Mouse (Mus musculus): ENCODE measurements around the gene Cdc42ep5. TPM values are rescaled to one million over a fixed set of nuclear protein-coding genes. Genes with fewer than 3 reads are reported as not detected.

Gene Cdc42ep5
- polyA plus RNA-seq, 1 experiment, result 655 TPM

DNA sequence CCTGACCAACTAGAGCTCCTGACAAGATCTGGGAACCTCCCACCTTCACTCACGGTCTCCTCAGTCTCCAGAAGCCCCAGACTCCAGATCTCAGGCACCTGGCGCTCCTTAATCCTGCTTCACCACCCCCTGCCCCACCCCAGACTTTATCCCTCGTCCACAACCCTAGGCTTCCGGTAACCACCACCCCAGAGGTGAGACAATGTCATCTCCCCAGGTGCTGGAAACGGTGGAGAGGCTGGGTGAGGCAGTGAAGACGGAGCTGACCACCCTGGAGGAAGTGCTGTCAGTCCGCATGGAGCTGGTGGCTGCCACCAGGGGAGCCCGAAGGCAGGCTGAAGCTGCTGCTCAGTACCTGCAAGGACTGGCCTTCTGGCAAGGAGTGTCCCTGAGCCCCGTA lies 39.4 kb downstream of the Cdc42ep5 start:
- WGBS, result 36% methylated on average over 9 of the region's 9 CpGs
- H3K36me3 ChIP-seq (ENCODE audit: control insufficient read depth, insufficient read depth, low read length), result no peaks in the 10 kb centered on the region
- H3K4me1 ChIP-seq (ENCODE audit: control insufficient read depth, insufficient read depth, insufficient read length, low read length), result peaks cover 9% of the 10 kb centered on the region; the same call in 1 of the 2 replicates
- H3K27me3 ChIP-seq (ENCODE audit: control insufficient read depth, insufficient read depth, low read length), result 0 out of 2 replicates have a peak, but pooled peaks cover 2% of the 10 kb centered on the region
- no peak overlapping the region for H3K27ac ChIP-seq (ENCODE audit: insufficient read depth, low read depth, low read length)
- H3K4me3 ChIP-seq (ENCODE audit: low read depth, low read length), result no peak overlapping the region
- TF ChIP-seq POLR2A (IDR thresholded peaks at IDR 0.05; ENCODE audit: low read depth, low read length) (no peak), CTCF (IDR thresholded peaks at IDR 0.05; ENCODE audit: extremely low read depth, insufficient read length, insufficient replicate concordance, low read depth, low read length) (no peak)

- WGBS, result 51% methylated on average over 5 of the region's 5 CpGs
- H3K27ac ChIP-seq (ENCODE audit: insufficient read depth, low read depth, low read length), result no peak overlapping the region
These were observed 39.8 kb downstream of the Cdc42ep5 start for GRCm38 (mm10) chr7:4124856-4125255.

DNA sequence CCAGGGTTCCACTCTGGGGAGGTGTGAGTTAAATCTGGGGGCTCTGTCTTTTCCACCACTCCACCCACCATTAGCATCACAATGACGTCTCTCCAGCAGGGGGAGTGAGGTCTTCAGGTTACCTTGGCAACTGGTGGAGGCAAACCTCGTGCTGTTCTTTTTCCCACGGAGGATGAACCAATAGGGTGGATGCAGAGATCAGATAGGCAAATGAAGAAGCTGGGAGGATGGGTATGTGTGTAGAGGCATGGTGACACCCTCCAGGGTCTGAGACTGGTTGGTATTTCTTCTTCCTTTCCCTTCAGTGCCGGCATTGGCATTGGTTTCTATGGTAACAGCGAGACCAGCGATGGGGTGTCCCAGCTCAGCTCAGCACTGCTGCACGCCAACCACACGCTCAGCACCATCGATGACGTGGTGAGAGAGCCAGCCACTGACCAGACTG lies 40.3 kb downstream of the Cdc42ep5 start:
- Histone ChIP-seq H3K27ac (ENCODE audit: insufficient read depth, low read depth, low read length) (no peak overlapping the region), H3K4me1 (ENCODE audit: control insufficient read depth, insufficient read depth, insufficient read length, low read length) (peaks cover 5% of the 10 kb centered on the region; the same call in 1 of the 2 replicates), H3K4me3 (ENCODE audit: low read depth, low read length) (no peak overlapping the region), H3K27me3 (ENCODE audit: control insufficient read depth, insufficient read depth, low read length) (peaks cover 7% of the 10 kb centered on the region), H3K36me3 (ENCODE audit: control insufficient read depth, insufficient read depth, low read length) (no peaks in the 10 kb centered on the region)
- 19% methylated on average over 10 of the region's 10 CpGs for WGBS
- TF ChIP-seq CTCF (IDR thresholded peaks at IDR 0.05; ENCODE audit: extremely low read depth, insufficient read length, insufficient replicate concordance, low read depth, low read length) (no peak), POLR2A (IDR thresholded peaks at IDR 0.05; ENCODE audit: low read depth, low read length) (no peak)

More at GRCm38 (mm10) chr7:4124856-4125255, 39.8 kb downstream of the Cdc42ep5 start:
- Histone ChIP-seq H3K27me3 (ENCODE audit: control insufficient read depth, insufficient read depth, low read length) (0 out of 2 replicates have a peak, but pooled peaks cover 2% of the 10 kb centered on the region), H3K4me3 (ENCODE audit: low read depth, low read length) (no peak overlapping the region), H3K36me3 (ENCODE audit: control insufficient read depth, insufficient read depth, low read length) (no peaks in the 10 kb centered on the region), H3K4me1 (ENCODE audit: control insufficient read depth, insufficient read depth, insufficient read length, low read length) (peaks cover 8% of the 10 kb centered on the region; the same call in 1 of the 2 replicates)
- TF ChIP-seq CTCF (IDR thresholded peaks at IDR 0.05; ENCODE audit: extremely low read depth, insufficient read length, insufficient replicate concordance, low read depth, low read length) (no peak), POLR2A (IDR thresholded peaks at IDR 0.05; ENCODE audit: low read depth, low read length) (no peak)

- Histone ChIP-seq H3K27me3 (ENCODE audit: control insufficient read depth, insufficient read depth, low read length) (peaks cover 9% of the 10 kb centered on the region), H3K4me1 (ENCODE audit: control insufficient read depth, insufficient read depth, insufficient read length, low read length) (peaks cover 2% of the 10 kb centered on the region), H3K27ac (ENCODE audit: insufficient read depth, low read depth, low read length) (no peak overlapping the region), H3K36me3 (ENCODE audit: control insufficient read depth, insufficient read depth, low read length) (no peaks in the 10 kb centered on the region), H3K4me3 (ENCODE audit: low read depth, low read length) (no peak overlapping the region)
- 76% methylated on average over 1 of the region's 1 CpGs for WGBS
- TF ChIP-seq CTCF (IDR thresholded peaks at IDR 0.05; ENCODE audit: extremely low read depth, insufficient read length, insufficient replicate concordance, low read depth, low read length) (no peak), POLR2A (IDR thresholded peaks at IDR 0.05; ENCODE audit: low read depth, low read length) (no peak)
These were observed 40.9 kb downstream of the Cdc42ep5 start for GRCm38 (mm10) chr7:4123732-4124131.

DNA sequence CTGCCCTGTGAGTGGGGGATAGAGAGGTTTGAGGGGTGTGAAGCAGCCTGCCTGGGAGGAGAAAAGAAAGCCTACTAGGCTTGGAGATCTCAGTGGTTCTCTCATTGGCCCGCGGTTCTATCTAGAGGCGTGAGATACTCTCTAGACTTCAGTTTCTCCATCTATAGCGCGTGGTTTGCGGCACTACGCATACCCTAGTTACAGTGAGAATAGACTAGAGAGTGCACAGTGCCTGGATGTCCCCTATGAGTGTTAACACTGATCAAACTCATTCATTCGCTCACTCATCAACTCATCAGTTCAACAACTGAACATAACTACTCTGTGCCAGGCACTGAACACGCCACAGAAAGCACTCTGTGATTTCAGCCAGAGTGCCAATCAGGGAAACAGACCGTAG lies 41.9 kb downstream of the Cdc42ep5 start:
- peaks cover 9% of the 10 kb centered on the region for H3K27me3 ChIP-seq (ENCODE audit: control insufficient read depth, insufficient read depth, low read length)
- no peaks in the 10 kb centered on the region for H3K36me3 ChIP-seq (ENCODE audit: control insufficient read depth, insufficient read depth, low read length)
- no peak overlapping the region for H3K4me3 ChIP-seq (ENCODE audit: low read depth, low read length)
- 87% methylated on average over 10 of the region's 10 CpGs for WGBS
- peaks cover 2% of the 10 kb centered on the region for H3K4me1 ChIP-seq (ENCODE audit: control insufficient read depth, insufficient read depth, insufficient read length, low read length)
- TF ChIP-seq CTCF (IDR thresholded peaks at IDR 0.05; ENCODE audit: extremely low read depth, insufficient read length, insufficient replicate concordance, low read depth, low read length) (no peak), POLR2A (IDR thresholded peaks at IDR 0.05; ENCODE audit: low read depth, low read length) (no peak)
- H3K27ac ChIP-seq (ENCODE audit: insufficient read depth, low read depth, low read length), result no peak overlapping the region

GRCm38 (mm10) chr7:4122076-4122768 lies 42.4 kb downstream of the Cdc42ep5 start:
- TF ChIP-seq POLR2A (IDR thresholded peaks at IDR 0.05; ENCODE audit: low read depth, low read length), result no peak
- no peak for TF ChIP-seq CTCF (IDR thresholded peaks at IDR 0.05; ENCODE audit: extremely low read depth, insufficient read length, insufficient replicate concordance, low read depth, low read length)
- H3K27me3 ChIP-seq (ENCODE audit: control insufficient read depth, insufficient read depth, low read length), result peaks cover 9% of the 10 kb centered on the region
- WGBS, result 55% methylated on average over 11 of the region's 11 CpGs
- H3K4me1 ChIP-seq (ENCODE audit: control insufficient read depth, insufficient read depth, insufficient read length, low read length), result peaks cover 2% of the 10 kb centered on the region
- H3K36me3 ChIP-seq (ENCODE audit: control insufficient read depth, insufficient read depth, low read length), result no peaks in the 10 kb centered on the region
- no peak overlapping the region for H3K4me3 ChIP-seq (ENCODE audit: low read depth, low read length)
- no peak overlapping the region for H3K27ac ChIP-seq (ENCODE audit: insufficient read depth, low read depth, low read length)
